Mouse (Mus musculus) forebrain, embryonic 15.5 days (tissue): ENCODE data around the gene Arl16. TPM values are rescaled to one million over a fixed set of nuclear protein-coding genes. Genes with fewer than 3 reads are reported as not detected.

Experiments used
- ATAC-seq: fragments of 200-750 bp; cut with Nextera tagmentation; replicated peaks from 2 replicates; pipeline ENCODE4 v1.8.0; 2017; ENCODE audit warnings: mild to moderate bottlenecking, moderate TSS enrichment, moderate library complexity
- H3K27ac ChIP-seq: fragments of 300-500 bp; sonication (generic); replicated peaks from 2 replicates; pipeline ENCODE4 v1.5.1; 2015; ENCODE audit warnings: mild to moderate bottlenecking, inconsistent platforms
- H3K27me3 ChIP-seq: fragments of 300-500 bp; sonication (generic); 2 replicates; pipeline ENCODE4 v1.6.1; 2015; ENCODE audit warnings: inconsistent platforms
- H3K36me3 ChIP-seq: fragments of 300-500 bp; sonication (generic); 2 replicates; pipeline ENCODE4 v1.6.1; 2015; ENCODE audit warnings: mild to moderate bottlenecking, inconsistent platforms
- H3K4me1 ChIP-seq: fragments of 300-500 bp; sonication (generic); 2 replicates; pipeline ENCODE4 v1.6.1; 2015; ENCODE audit warnings: inconsistent platforms
- H3K4me2 ChIP-seq: fragments of 300-500 bp; sonication (generic); replicated peaks from 2 replicates; pipeline ENCODE4 v1.6.1; 2015; ENCODE audit warnings: mild to moderate bottlenecking, inconsistent platforms
- H3K4me3 ChIP-seq: fragments of 300-500 bp; sonication (generic); 2 replicates; pipeline ENCODE4 v1.5.1; 2015; ENCODE audit warnings: mild to moderate bottlenecking, inconsistent platforms
- H3K9ac ChIP-seq: fragments of 300-500 bp; sonication (generic); replicated peaks from 2 replicates; pipeline ENCODE4 v1.6.1; 2015; ENCODE audit warnings: mild to moderate bottlenecking, inconsistent platforms
- H3K9me3 ChIP-seq: fragments of 300-500 bp; sonication (generic); 2 replicates; pipeline ENCODE4 v1.6.1; 2016; ENCODE audit warnings: inconsistent platforms
- WGBS: fragments of 180-500 bp; shearing (Covaris S2); methylation state at CpG from one replicate; pipeline ENCODE4 v1.1.7; 2015; ENCODE audit warnings: mixed read lengths; 5-methylcytosine and 5-hydroxymethylcytosine counted together
- polyA plus RNA-seq: library from polyadenylated mRNA; unstranded; fragments of >200 nt; fragmentation: Nextera tagmentation; extraction: Ambion mirVana; gene quantifications from 2 replicates; pipeline ENCODE4 v1.2.1, GENCODE M21; 2015

Gene Arl16
- polyA plus RNA-seq, 1 experiment from 2014 or later: 49.1 TPM

- ATAC-seq: no peak
- Histone ChIP-seq H3K36me3 (peaks cover 6% of the 10 kb centered on the region; the same call in 1 of the 2 replicates), H3K4me2 (peak overlapping the region; percentile 56), H3K4me1 (peaks cover 12% of the 10 kb centered on the region), H3K9ac (peak overlapping the region; percentile 99), H3K27ac (peak overlapping the region; percentile 81; the same call in 1 of the 2 replicates), H3K27me3 (no peaks in the 10 kb centered on the region), H3K9me3 (no peaks in the 10 kb centered on the region), H3K4me3 (peak overlapping the region; percentile 96)
- 27% methylated on average over 12 of the region's 12 CpGs for WGBS
Observed at GRCm38 (mm10) chr11:120437857-120438385, 29.5 kb downstream of the Arl16 start.

- peak within 1 kb of the TSS; percentile 81 for H3K27ac ChIP-seq
- H3K4me3 ChIP-seq: peak within 1 kb of the TSS; percentile 96
- WGBS: under 1% methylated on average over 62 of the region's 77 CpGs
- H3K9me3 ChIP-seq: no peaks in the 10 kb centered on the region
- peaks cover 12% of the 10 kb centered on the region for H3K4me1 ChIP-seq
- peaks cover 12% of the 10 kb centered on the region for H3K36me3 ChIP-seq
- H3K4me2 ChIP-seq: peak within 1 kb of the TSS; percentile 56
- peak; percentile 89 for ATAC-seq
- peak within 1 kb of the TSS; percentile 99 for H3K9ac ChIP-seq
- no peaks in the 10 kb centered on the region for H3K27me3 ChIP-seq
Observed at GRCm38 (mm10) chr11:120437152-120437856, 30.1 kb downstream of the Arl16 start, which contains the start of gene Nploc4. Nploc4 (minus strand) TSS chr11:120437708.

GRCm38 (mm10) chr11:120426727-120427126 lies 40.7 kb downstream of the Arl16 start:
- peaks cover 69% of the 10 kb centered on the region for H3K36me3 ChIP-seq
- WGBS: 90% methylated on average over 3 of the region's 3 CpGs

DNA sequence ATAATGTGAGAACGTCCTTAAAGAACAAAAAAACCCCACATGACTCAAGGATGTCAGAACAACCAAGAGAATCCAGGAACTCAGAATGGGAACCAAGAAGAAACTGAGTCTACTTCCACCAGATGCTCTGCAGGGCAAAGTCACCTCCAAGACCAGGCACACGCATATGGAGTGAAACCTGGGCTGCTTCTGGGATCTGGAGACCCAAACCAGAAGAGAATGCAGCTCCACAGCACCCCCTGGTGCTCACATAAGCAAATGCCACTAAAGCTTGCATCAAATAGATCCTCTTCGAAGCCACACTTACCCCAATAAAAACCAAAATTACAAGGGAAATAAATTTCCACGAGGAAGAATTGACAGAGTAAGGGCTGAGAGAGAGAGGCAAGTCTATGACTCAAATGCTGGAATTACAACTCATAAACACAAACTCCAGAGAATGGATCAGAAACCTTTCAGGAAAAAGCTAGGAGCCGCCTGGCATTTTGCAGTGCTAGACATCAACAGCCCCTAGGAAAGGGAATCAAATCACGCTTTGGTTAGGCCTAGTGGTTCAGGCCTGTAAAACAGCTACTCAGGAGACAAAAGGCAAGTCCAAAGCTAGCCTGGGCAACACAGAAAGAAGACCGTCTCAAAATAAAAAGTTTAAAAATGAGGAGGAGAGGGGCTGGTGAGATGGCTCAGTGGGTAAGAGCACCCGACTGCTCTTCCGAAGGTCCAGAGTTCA lies 43.7 kb downstream of the Arl16 start:
- Histone ChIP-seq H3K9ac (no peak overlapping the region), H3K9me3 (no peaks in the 10 kb centered on the region), H3K36me3 (peaks cover 72% of the 10 kb centered on the region), H3K4me3 (no peak overlapping the region), H3K27ac (no peak overlapping the region), H3K27me3 (no peaks in the 10 kb centered on the region), H3K4me1 (no peaks in the 10 kb centered on the region), H3K4me2 (no peak overlapping the region)
- ATAC-seq: no peak
- WGBS: 69% methylated on average over 9 of the region's 9 CpGs

More at GRCm38 (mm10) chr11:120426727-120427126, 40.7 kb downstream of the Arl16 start:
- Histone ChIP-seq H3K9me3 (no peaks in the 10 kb centered on the region), H3K27ac (no peak overlapping the region), H3K9ac (no peak overlapping the region), H3K27me3 (no peaks in the 10 kb centered on the region), H3K4me3 (no peak overlapping the region), H3K4me2 (no peak overlapping the region), H3K4me1 (no peaks in the 10 kb centered on the region)
- ATAC-seq: no peak

DNA sequence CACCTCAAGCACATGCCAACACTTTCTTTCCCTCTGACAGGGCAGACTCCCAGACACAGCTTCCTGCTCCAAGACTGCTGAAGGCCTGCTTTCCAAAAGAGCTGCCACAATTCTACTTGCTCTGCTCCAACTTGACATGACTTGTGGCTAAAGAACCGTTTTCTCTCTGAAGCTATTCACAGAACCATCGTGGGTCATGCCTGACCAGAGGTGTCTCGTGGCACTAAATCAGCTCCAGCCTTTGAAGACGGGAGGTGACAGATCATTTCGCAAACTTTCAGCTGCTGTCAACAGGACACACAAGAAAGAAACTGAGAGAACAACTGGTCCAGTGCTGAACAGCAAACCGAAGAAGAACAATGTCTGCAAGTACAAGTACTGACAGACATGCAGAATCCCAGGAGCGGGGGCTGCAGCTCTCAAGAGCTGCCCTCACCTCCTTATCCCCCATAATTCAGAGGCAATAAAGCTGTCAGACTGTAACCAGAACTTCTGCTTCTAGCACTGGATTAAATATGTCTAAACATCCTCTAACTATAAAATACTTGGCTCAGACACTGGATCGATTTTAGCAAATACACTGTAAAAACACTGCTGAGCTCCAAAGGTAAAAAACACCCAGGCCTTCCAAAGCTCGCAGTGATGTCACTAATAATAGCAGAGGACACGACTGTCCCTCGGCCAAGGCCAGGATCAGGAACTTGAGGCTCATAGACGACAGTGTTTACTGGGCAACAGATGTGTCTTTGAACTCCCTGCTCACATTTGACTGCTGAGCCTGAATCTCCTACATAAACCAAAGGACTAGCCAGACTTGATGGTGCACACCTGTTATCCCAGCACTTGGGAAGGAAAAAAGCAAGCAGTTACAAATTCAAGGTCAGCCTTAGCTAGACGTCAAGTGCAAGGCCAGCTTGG lies 44.5 kb downstream of the Arl16 start:
- WGBS: 90% methylated on average over 13 of the region's 13 CpGs
- H3K4me1 ChIP-seq: no peaks in the 10 kb centered on the region
- H3K4me2 ChIP-seq: no peak overlapping the region
- ATAC-seq: no peak
- no peak overlapping the region for H3K27ac ChIP-seq
- peaks cover 72% of the 10 kb centered on the region for H3K36me3 ChIP-seq
- H3K4me3 ChIP-seq: no peak overlapping the region
- H3K9me3 ChIP-seq: no peaks in the 10 kb centered on the region
- H3K27me3 ChIP-seq: no peaks in the 10 kb centered on the region
- no peak overlapping the region for H3K9ac ChIP-seq

- Histone ChIP-seq H3K27ac (no peak overlapping the region), H3K36me3 (peaks cover 72% of the 10 kb centered on the region), H3K9ac (no peak overlapping the region), H3K9me3 (no peaks in the 10 kb centered on the region), H3K4me1 (no peaks in the 10 kb centered on the region), H3K4me3 (no peak overlapping the region), H3K27me3 (no peaks in the 10 kb centered on the region), H3K4me2 (no peak overlapping the region)
- ATAC-seq: no peak
- WGBS: 100% methylated on average over 1 of the region's 1 CpGs
Observed at GRCm38 (mm10) chr11:120418592-120418991, 48.8 kb downstream of the Arl16 start.

DNA sequence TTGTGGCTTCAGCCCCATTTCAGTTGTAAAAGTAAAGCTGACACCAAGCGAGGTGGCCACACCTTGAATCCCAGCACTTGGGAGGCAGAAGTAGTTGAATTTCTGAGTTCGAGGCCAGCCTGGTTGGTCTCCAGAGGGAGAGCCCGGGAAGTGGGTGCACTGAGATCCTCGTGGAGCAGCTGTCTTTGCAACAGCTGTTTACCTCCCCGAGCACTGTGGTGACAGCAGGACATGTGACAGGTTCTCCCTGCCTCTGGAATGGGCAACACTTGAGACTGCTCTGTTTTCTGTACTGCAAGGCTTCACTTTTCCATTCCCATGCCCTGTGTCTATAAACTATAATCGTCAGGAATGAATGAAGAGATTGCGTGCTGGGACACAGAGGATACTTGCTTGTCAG lies 49.6 kb downstream of the Arl16 start:
- H3K4me1 ChIP-seq: no peaks in the 10 kb centered on the region
- no peaks in the 10 kb centered on the region for H3K27me3 ChIP-seq
- no peak overlapping the region for H3K4me3 ChIP-seq
- H3K9ac ChIP-seq: no peak overlapping the region
- H3K36me3 ChIP-seq: peaks cover 79% of the 10 kb centered on the region
- WGBS: 92% methylated on average over 7 of the region's 7 CpGs
- no peak overlapping the region for H3K27ac ChIP-seq
- no peaks in the 10 kb centered on the region for H3K9me3 ChIP-seq
- ATAC-seq: no peak
- no peak overlapping the region for H3K4me2 ChIP-seq

Other genes with a start within 250 kb of the Arl16 start
- 15.4 and 16.1 TPM in 2 replicates for gene Bahcc1, start 234.7 kb downstream of the Arl16 start, polyA plus RNA-seq
- 3,835 and 3,917 TPM in 2 replicates for gene Actg1, start 119.1 kb downstream of the Arl16 start, polyA plus RNA-seq
- gene Fscn2, start 106.1 kb downstream of the Arl16 start, polyA plus RNA-seq: 0.97 and 1.3 TPM in 2 replicates
- 72.1 and 74.1 TPM in 2 replicates for gene Faap100, start 88.8 kb downstream of the Arl16 start, polyA plus RNA-seq
- 34.8 and 35.2 TPM in 2 replicates for gene Nploc4, start 29.9 kb downstream of the Arl16 start, polyA plus RNA-seq
- gene Tspan10, start 25.0 kb downstream of the Arl16 start, polyA plus RNA-seq: not detected in 2 replicates
- gene Pde6g, start 14.1 kb downstream of the Arl16 start, polyA plus RNA-seq: 0.18 TPM in 1 of 2 replicates, not detected in the other
- gene Oxld1, start 9.5 kb downstream of the Arl16 start, polyA plus RNA-seq: 11.1 and 12.0 TPM in 2 replicates
- 25.2 and 29.9 TPM in 2 replicates for gene Ccdc137, start 9.5 kb downstream of the Arl16 start, polyA plus RNA-seq
- 111 and 113 TPM in 2 replicates for gene Mrpl12, start 17.0 kb upstream of the Arl16 start, polyA plus RNA-seq
- gene Slc25a10, start 24.2 kb upstream of the Arl16 start, polyA plus RNA-seq: 27.0 and 32.9 TPM in 2 replicates
- 0.09 TPM in 2 replicates for gene Gcgr, start 63.1 kb upstream of the Arl16 start, polyA plus RNA-seq
- gene Mcrip1, start 82.1 kb upstream of the Arl16 start, polyA plus RNA-seq: 242 and 245 TPM in 2 replicates
- 0.23 TPM in 1 of 2 replicates, not detected in the other for gene Ppp1r27, start 83.5 kb upstream of the Arl16 start, polyA plus RNA-seq
- gene P4hb, start 105.6 kb upstream of the Arl16 start, polyA plus RNA-seq: 234 and 239 TPM in 2 replicates
- gene Arhgdia, start 114.0 kb upstream of the Arl16 start, polyA plus RNA-seq: 464 TPM in 2 replicates
- 372 and 388 TPM in 2 replicates for gene Alyref, start 130.8 kb upstream of the Arl16 start, polyA plus RNA-seq
- 199 and 205 TPM in 2 replicates for gene Anapc11, start 130.8 kb upstream of the Arl16 start, polyA plus RNA-seq
- gene Npb, start 140.9 kb upstream of the Arl16 start, polyA plus RNA-seq: 0.51 and 0.65 TPM in 2 replicates
- gene Pcyt2, start 150.3 kb upstream of the Arl16 start, polyA plus RNA-seq: 167 and 174 TPM in 2 replicates
- gene Sirt7, start 157.6 kb upstream of the Arl16 start, polyA plus RNA-seq: 51.4 and 53.1 TPM in 2 replicates
- gene Mafg, start 166.0 kb upstream of the Arl16 start, polyA plus RNA-seq: 42.1 and 44.1 TPM in 2 replicates
- 30.9 and 35.3 TPM in 2 replicates for gene Pycr1, start 176.2 kb upstream of the Arl16 start, polyA plus RNA-seq
- 0.47 TPM in 1 of 2 replicates, not detected in the other for gene Myadml2, start 180.6 kb upstream of the Arl16 start, polyA plus RNA-seq
- gene Notum, start 193.6 kb upstream of the Arl16 start, polyA plus RNA-seq: 0.46 and 1.1 TPM in 2 replicates
- 144 and 154 TPM in 2 replicates for gene Aspscr1, start 205.4 kb upstream of the Arl16 start, polyA plus RNA-seq
- 97.9 and 103 TPM in 2 replicates for gene Cenpx, start 246.1 kb upstream of the Arl16 start, polyA plus RNA-seq
- gene Lrrc45, start 246.3 kb upstream of the Arl16 start, polyA plus RNA-seq: 94.1 and 94.8 TPM in 2 replicates